ENCODE assay signal across 15 mouse cellular contexts in genomic region chr5:65145499-65146101, GRCm38 (mm10). TPM values are rescaled to one million over a fixed set of nuclear protein-coding genes. Genes with fewer than 3 reads are reported as not detected.
"Had no signal": no experiment of that assay in that cellular context is flagged by ENCODE, and none has a peak within 500 bp of the region (broad histone marks: within the 10 kb centered on the region; RNA-seq: fewer than 3 reads in every experiment).

No protein-coding gene starts in this region.

- H3K36me3 ChIP-seq: stomach, embryonic 15.5 days had no signal

- H3K4me3 ChIP-seq: left cerebral cortex, adult 2 months; limb, embryonic 10.5 days; liver, embryonic 12.5 days; midbrain, embryonic 12.5 days; stomach, embryonic 15.5 days had no signal

- H3K9ac ChIP-seq: liver, embryonic 12.5 days; lung, embryonic 14.5 days; midbrain, embryonic 12.5 days; stomach, embryonic 15.5 days had no signal

- H3K27ac ChIP-seq: left cerebral cortex, adult 2 months; limb, embryonic 10.5 days; liver, embryonic 12.5 days; midbrain, embryonic 12.5 days; stomach, embryonic 15.5 days had no signal

- DNase-seq: kidney, adult 18-20 months; kidney, postnatal 10 days; kidney, postnatal 4 days; lung, embryonic 14.5 days; lung, postnatal 10 days; lung, postnatal 4 days; right cerebral cortex, postnatal 14 days; thymus, adult 2 months; thymus, postnatal 36 days had no signal

- H3K27me3 ChIP-seq: liver, embryonic 12.5 days; midbrain, embryonic 12.5 days; stomach, embryonic 15.5 days had no signal

- ATAC-seq: liver, embryonic 12.5 days had no signal

- H3K9me3 ChIP-seq: limb, embryonic 10.5 days; liver, embryonic 12.5 days; midbrain, embryonic 12.5 days; stomach, embryonic 15.5 days had no signal

- H3K4me1 ChIP-seq: liver, embryonic 12.5 days; midbrain, embryonic 12.5 days; stomach, embryonic 15.5 days had no signal

- H3K4me2 ChIP-seq: liver, embryonic 12.5 days; lung, embryonic 14.5 days; midbrain, embryonic 12.5 days; stomach, embryonic 15.5 days had no signal

RNA-seq across cellular contexts. Expression of gene Tmem156, which starts 53.7 kb away (rescaled TPM):
- polyA plus RNA-seq: limb, embryonic 10.5 days; neural tube, embryonic 14.5 days had no signal
